Mouse (Mus musculus) retina, adult 2 months (tissue): ENCODE measurements at regions not wholly inside any gene's neighbourhood (a gene's known extent, or its start where the extent isn't known, plus 50 kb on each side); places are given as distances from the start of the nearest gene placed in this dataset.

ENCODE experiments used
- DNase-seq: peaks from one replicate; pipeline ENCODE4 v3.0.0-alpha.2; 2012; ENCODE audit warnings: low read depth, low spot score

DNA sequence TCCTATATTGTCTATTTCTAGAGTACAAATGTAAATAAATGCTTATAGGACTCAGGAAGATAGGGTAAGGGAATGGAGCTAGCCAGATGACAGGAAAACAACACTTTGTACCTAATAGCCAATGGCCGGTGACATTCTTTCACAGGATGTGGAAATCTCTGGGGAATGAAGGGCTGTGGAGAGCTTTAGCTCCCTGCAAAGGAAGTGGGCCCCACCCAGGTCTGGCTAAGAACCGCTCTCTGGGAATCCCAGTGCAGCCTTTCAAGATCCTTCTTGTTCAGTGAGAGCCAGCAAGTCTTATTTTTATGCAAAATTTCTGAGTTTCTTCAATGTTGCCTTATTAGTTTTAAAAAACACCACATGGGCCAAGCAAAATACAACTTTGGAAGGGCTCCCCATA lies 54.7 kb upstream of the Pappa2 start:
- DNase-seq: no peak

DNA sequence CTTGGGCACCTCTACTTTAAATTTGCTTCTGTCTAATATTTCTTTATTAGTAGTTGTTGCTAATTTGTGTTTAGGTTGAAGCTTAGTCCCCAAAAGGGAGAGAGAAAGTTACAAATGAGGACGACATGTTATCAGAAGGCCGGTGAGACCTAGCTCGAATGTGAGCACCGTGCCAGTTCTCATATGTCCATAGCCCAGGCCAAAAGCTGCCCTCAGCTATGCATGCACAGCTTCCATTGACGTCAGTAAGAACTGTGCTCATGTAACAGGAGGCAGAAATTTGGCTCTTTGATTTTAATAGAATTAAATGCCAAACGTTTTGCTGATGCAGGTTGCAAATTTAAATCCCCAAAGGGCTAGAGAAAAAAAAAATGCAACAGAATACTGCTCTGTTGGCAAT lies 56.1 kb upstream of the Pappa2 start:
- no peak for DNase-seq

DNA sequence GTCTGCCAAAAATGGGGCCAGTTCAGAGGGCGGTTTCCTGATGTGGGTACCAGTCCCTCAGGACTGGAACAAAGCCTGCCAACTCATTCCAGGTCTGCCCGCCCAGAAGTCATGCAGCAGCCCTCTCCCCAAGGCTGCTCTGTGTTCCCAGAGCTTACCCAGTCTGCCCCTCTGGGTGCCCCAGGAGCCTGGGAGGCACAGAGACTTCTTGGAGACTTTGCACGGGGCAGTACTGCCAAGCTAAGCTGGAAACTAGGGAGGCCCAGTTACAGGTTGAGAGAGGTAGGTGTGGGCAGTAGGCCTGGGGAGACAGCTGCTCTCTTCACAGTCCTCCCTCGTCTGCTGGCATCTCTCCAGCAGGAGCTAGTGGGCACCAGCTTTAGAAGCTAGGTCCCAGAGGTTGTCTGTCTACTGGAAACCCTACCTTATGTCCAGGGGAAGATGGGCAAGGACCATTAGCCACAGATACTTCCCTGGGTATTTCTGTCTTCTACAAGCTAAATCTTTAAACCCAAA lies 65.6 kb upstream of the Pappa2 start:
- DNase-seq: no peak

DNA sequence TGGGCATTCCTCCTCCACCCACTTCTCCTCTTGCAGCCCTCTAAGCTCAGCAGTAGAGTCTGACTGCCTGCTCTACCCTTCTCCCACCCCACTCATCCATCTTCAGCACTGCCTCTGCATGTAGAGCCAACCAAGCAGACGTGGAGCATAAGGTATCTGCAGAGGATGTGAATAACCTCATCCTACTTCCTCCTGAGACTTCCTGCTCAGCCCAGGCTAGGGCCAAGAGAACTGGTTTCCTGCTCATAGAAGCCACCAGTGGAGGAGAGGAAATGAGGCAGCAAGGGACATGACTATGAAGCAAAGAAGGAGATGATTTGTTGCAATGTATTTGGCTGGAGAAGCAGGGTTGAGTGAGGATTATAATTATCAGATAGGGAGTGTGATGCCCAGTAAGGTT lies 84.7 kb upstream of the Pappa2 start:
- DNase-seq: no peak

DNA sequence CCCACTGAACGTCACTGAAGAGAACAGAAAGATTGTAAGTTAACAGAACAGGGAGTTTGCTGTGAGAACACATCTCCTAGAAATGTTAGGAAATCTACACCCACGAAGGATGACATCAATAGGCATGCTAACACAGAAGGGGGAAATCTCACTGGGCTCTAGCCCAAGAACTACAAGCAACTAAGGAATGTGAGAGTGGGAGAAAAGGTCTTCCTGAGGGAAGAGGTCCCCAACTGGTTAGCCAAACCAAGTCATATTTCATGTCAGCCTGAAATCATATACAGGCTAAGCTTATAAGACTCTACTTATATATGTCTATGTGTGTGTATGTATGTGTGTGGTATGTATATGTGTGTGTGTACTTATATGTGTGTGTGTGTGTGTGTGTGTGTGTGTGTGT lies 118.9 kb upstream of the Pappa2 start:
- DNase-seq: no peak

DNA sequence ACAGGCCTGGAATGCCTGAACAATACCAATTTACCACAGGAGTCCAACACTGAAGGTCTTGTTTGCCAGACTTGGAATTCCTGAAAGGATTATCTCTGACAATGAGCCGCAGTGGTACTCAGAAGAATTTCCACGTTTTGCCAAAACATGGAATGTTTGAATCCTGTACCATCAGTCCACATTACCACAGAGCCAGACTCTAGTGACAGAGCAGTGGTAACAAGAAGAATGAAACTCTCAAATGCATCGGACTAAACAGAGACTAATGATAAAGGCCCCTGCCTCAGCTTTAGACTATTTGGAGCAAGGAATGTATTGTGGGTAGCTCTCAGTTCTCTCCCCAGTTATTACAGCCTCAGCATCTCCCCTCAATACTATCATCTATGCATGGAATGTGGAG lies 109.9 kb upstream of the Cop1 start:
- DNase-seq: no peak

DNA sequence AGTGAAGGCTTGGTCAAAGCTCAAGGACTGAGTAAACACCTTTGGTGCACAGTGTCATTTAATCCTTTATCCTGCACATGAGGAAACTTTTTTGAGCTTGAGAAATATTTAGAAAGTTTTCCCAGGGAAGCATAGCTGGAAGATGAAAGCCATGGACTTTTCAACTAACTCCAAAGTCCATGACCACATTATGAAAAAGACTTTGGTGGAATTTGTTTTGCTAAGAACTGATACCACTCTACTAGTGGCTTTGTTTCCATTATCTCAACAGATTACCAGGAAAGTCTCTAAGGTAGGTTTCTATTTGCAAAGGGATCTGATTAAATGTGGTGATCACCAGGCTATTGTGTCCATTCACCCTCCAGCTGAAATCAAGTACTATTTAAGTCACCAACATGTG lies 107.2 kb upstream of the Cop1 start:
- DNase-seq: no peak

DNA sequence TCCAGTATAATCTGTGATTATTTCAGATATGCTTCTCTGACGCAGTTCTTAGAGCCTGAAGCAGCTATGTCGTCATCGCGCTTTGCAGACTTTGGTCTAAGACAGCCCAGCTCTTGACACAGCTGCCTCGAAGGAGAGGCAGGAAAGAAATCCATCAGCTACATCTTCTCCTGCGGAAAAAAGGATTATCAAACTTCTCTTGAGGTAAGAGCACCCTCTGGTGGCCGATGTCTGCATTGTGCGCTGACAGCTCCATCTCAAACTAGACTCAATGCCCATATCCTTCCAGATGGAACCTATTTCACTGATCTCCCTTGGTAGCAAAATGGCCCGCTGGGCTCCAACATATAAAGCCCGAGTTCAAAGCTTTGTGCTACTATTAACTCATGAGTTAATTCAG lies 96.8 kb upstream of the Cop1 start:
- DNase-seq: peak; percentile 34

DNA sequence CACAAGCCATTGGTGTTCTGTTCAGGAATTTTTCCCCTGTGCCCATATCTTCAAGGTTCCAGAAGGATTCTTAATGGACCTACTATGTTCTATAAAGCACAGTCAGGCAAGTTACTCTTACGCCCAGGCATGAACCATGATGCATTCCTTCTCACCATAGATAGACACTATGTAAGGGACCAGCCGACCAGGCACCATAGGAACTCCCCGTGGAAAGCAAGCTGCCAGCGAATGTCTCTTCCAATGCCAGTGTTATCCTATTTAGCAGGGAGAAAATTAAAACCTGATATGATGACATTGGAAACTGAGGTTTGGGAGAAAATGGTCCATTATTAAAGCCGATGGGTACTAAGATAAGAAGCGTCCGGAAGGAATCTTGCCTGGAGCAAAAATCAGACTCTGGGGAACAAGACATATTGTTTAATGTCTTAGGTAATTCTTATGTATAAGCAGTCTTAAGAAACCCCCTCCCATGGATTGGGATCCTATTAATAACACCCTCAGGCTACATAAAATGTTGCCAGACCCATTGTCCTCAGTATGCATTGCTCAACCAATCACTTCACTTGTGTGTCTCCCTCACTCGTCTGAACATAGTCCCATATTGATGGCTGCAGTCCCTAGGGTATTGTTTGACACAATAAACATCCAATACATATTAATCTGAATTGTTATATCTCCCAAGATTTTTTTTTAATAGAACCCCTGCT lies 84.2 kb upstream of the Cop1 start:
- DNase-seq: no peak

DNA sequence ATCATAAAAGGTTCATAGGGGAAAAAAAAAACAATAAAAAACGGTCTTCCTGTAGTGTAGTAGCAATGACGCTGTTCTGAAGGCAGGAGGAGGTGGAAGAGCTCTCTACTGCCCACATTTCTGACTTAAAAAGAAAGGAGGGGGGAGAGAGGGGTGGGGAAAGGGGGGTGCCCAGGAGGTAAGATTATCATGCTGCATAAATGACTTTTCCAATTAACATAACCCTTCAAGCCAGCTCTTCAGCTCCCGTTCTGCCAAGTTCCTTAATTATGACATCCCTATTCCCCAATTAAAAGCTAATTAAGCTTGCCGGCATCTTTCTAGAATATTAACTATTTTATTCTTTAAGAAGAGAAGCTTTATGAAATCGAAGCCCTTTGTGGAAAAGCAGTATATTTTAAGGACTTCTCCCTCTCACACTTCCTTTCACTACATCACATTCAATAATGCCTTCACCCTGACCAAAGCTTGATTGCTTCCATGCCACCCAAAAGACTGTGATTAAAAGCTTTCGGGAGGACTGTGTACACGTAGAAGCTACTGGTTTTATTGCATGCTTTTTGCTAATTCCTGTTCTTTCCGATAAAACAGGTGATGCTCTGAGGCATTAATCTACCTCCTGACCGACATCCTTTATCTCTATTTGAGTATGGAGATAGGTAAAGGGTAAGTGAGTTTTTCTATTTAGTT lies 83.5 kb upstream of the Cop1 start:
- no peak for DNase-seq

DNA sequence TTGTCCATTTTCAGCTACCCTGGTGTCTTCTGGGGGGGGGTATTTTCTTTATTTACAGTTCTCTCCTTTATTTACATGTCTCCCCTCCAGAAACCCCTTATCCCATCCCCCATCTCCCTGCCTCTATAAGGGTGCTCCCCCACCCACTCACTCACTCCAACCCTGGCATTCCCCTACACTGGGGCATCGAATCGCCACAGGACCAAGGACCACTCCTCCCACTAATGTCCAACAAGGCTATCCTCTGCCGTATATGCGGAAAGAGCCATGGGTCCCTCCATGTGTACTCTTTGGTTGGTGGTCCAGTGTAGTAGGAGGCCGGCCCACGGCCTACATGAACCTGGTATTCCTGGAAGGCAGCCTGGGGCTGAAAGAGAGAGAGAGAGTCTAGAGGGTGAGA lies 82.9 kb upstream of the Cop1 start:
- no peak for DNase-seq

DNA sequence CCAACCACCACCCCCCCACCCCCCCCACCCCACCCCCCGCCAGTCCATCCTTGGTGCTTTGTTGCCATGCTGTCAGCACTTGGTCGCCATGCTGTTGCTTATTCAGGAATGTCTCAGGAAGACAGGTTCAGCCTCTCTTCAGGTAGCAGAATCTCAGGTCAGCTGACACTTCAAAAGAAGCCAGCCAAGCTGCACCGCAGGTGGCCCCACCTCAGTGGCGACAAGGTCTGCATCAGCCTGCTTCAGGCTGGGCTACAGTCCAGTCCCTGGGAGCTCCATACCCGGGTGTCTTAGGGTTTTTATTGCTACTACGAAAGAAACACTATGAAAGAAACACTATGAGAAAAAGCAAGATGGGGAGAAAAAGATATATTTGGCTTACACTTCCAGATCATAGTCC lies 82.4 kb upstream of the Cop1 start:
- DNase-seq: no peak

DNA sequence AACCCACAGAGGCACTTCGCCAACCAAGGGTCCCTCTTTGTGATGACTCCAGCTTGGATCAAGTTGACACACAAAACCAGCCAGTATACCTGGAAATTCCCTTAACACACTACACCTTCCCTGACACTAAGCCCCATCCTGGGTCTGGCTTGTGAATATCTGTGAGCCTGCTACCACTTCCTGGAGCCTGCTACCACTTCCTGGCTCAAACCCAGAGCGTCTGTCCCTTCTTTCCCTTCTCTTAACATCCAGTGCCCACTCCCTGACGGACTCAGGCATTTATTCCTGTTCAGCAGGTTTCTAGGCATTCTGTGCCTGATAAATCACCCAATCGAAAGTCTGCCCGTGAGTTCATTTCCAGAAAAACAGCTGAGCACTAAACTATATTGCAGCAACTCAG lies 81.8 kb upstream of the Cop1 start:
- DNase-seq: no peak

DNA sequence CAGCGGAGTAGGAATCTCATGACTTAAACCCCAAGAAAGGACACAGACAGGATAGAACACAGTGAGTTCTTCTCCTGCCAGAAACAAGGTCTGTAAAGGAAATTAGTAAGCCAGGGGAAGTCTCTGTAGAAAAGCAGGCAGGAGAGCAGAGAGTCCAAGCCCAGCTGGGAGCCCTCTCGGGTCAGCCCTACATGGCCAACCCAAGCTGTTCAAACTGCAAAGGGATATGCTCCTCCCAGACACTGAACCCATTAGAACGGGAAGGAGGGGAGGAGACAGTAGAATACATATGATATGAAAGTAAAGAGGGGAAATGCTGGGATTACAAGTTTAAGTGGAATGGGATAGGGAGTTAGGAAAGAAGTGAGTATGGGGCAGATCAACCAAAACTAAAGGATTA lies 75.7 kb upstream of the Cop1 start:
- DNase-seq: no peak

DNA sequence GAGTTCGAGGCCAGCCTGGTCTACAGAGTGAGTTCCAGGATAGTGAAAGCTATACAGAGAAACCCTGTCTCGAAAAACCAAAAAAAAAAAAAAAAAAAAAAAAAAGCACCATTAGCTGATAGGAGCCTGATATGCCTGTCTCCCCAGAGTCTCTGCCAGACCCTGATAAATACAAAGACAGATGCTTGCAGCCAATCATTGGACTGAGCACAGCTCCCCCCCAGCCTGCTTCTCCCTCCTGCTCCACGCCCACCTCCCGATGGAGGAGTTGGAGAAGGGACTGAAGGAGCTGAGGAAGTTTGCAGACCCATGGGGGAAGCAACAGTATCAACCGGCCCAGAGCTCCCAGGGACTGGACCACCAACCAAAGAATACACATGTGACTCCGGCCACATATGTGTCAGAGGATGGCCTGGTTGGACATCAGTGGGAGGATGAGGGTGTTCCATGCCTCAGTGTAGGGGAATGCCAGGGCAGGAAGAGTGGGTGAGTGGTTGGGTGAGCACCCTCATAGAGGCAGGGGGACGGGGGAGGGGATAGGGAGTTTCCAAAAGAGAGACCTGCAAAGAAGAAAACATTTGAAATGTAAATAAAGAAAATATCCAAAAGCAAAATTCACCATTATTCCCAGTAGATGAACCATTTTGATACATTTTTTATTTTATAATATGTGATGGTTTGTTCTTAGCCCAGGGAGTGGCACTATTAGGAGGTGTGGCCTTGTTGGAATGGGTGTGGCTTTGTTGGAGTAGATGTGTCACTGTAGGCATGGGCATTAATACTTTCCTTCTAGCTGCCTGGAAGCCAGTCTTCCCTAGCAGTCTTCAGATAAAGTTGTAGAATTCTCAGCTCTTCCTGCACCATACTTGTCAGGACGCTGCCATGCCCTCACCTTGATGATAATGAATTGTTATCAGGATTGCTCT lies 71.8 kb upstream of the Cop1 start:
- no peak for DNase-seq

DNA sequence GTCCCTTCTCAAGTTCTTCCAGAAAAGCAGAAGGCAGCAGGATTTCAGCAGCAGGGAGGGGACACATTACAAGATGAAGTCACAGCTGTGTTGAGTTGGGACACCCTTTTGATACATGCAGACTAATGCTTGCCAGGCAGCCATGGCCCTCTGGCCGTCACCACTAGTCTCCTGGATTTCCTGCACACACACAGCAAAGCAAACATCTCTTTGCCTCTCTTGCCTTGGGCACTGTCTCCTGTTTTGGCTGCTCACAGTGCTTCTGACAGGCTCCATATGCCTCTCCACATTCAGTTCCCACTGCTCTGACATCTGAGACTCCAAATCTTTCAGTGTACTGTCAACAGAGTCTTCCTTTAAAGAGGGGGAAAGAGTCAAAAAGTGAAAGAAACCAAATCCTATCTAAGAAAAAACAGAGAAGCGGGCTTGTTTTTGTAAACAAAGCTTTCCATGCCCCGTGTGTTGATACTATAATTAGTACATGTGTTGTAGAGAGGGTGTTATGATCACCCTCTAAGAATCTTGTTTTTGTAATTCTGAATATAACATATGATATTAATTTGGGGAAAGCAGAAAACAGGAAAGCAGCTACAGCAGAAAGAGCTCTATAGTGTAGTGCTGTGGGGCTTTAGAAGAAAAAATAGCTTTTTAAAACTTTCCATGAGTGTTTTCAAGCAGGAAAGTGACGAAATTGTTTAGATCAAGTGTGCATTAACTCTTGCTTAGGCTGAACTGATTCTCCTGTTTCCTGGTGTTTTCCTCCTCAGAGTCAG lies 68.8 kb upstream of the Cop1 start:
- no peak for DNase-seq

DNA sequence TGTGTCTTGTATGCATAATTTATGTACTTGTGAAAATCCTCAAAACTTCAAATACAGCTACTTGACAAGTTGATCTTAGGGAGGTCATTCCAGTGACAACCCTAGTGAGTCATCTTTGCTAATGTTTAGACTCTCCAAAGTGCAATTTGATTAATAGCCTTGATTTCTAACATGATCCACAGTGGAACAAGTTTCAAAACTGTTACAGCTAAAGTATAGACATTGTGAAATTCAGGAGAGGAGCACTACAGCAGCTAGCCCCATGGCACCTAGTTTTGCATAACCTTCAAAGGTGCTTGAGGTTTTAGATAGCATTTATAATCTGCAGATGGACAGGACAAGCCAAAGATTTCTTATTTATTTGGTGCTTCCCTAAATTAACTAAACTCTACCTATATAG lies 50.1 kb upstream of the Cop1 start:
- no peak for DNase-seq
